Mouse (Mus musculus) left cerebral cortex, postnatal 14 days (tissue): ENCODE measurements around the gene Bhmt2. TPM values are rescaled to one million over a fixed set of nuclear protein-coding genes. Genes with fewer than 3 reads are reported as not detected.
A peak's percentile ranks its signal among the peaks of the same experiment; 100 is the strongest.

ENCODE experiments used
- DNase-seq, 2 experiments: peaks; one replicate each; pipeline ENCODE4 v3.0.0; 2021 to 2022; ENCODE audit warnings: low spot score in 2 of 2, mixed read lengths in 1 of 2
- intact Hi-C: fragments of 180-260 bp; cut with DNase I; formaldehyde crosslinking; loops from one replicate; pipeline ENCODE4 v1.15.1; 2025
- total RNA-seq, 2 experiments: library from RNA; stranded (reverse); gene quantifications; 2 replicates each; pipeline ENCODE4 v1.2.3; 2021

Gene Bhmt2
- total RNA-seq, 2 experiments from 2014 or later = 0.38 to 0.64 TPM

DNA sequence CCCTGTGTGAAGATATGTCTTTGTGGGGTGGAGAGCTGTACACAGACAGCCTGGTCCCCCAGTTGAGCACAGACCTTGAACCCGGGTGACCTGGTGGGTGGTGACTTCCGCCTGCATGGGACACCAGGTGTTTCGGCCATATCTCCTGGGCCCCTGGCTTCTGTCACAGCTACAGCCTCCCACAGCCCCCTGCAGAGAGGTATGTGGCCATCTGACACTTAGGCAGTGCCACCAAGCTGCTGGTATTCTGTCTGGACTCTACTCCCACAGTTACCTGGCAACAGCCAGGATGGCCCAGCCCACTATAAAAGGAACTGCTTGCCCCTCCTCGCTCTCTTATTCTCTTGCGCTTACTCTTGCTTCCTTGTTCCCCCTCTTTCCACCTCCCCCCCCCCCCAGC lies 16.2 kb downstream of the Bhmt2 start:
- intact Hi-C loops = no loop called here
- DNase-seq = no peak

DNA sequence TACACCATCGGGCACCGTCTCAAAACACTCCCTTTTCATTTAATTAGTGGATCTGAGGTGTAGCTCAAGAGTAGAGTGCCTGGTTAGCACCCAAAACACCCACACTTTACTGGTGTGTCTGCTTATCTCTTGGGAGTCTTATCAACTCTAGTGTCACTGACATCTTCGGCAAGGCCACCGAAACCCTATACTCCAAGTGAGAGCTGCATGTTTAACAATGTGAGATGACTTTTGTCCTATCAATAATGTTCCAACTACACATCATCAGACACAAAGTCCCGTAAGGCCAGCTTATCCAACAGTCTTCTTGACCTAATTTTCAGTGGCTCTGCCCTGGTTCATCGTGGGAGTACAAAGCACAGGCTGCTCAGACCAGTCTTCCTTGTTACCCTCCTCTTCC lies 20.7 kb downstream of the Bhmt2 start:
- intact Hi-C loops = no loop called here
- DNase-seq = no peak

DNA sequence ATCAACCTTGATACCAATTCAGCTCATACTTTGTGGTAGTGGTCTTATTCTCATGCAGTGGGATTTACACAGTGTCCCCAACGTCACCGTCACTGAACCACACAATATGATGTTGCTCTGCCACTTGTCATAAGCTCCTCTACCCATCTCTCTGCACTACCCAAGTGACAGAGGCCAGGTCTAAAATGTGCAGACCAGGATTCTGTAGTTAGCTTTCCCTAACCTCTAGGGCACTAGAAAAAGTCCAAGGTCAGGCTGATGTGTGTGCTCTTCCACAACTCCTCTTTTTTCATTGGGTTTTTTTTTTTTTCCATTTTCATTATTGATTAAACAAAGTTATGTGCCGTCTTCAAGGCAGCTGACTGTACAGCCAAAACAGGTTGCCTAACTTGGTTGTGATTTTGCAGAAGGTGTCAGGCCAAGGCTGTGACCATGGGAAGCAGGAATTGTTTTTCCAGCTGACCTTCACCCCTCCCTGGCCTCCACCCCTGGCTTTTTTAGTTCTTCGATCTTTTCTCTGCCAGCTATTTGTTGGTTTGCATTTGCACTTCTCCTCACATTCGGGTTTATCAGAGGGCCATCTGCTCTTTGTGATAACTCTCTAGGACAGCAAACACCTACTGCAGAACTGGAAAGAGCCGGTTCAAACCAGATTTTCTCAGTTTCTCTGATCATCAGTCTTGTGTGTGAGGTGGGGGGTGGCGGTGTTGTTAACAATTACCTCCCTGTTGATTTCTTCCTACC lies 25.5 kb downstream of the Bhmt2 start:
- intact Hi-C loops = no loop called here
- DNase-seq = no peak

DNA sequence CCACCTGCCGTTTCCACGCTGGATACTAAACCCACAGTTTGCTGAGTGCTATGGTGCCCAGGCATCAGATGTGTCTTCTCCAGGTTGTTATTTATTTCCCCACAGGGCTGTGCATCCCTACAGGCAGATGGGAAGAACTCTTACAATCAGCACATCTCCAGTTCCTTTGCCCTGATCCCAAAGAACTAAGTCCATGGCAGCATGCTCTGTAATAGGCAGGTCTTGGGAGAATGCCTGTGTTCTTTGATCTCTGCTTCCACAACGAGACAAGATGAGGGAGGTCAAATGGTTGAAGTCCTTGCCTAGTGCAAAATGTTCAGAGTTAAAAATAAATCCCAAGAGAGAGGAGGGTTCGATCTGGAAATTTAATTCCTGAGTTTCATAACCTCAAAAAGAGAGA lies 34.5 kb downstream of the Bhmt2 start:
- intact Hi-C loops = no loop called here
- no peak for DNase-seq

DNA sequence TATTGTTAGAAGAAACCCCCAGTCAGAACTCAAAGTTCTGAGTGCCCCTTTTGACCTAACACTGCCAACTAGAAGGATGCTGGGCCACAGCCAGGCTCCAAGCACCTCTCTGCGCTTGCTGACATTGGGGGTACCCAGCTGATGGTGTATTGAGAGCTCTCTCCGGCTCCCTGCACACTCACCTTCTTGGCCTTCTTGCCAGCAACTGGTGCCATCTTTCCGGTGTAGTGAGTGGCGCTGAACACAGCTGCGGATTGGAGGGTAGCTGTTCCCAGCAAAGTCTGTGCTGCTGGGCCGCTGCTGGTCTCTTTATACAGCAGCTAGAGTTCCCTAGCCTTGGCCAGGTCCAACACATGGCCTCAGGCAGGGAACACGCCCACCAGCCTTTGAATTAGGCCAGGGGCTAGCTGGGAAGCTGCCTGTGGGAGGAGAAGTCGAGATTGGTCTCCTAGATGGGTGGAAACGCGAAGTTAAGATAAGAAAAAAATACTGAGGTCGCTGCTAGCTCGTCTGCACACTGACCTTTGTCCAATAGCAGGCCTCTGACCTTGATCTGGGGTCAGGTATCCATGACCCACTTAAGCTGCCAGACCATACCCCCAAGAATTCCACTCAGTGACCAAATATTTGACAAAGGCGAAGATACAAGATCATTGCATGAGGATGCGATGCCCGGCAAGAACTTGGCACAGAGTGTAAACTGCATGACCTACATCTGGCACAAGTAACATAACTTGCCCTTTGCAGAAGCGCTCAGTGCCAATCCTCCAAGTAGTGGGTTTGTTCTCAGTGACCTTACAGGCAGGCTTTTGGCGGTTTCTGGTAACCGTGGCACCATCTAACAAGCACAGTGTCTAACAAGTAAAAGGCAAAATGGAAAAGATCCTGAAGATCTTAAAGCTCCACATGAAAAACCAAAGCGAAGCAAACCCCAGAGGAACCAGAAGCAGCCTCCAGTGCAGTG lies 36.5 kb downstream of the Bhmt2 start, which contains the start of gene Bhmt:
Gene Bhmt (minus strand): TSS at position 680 of the 964 bp plus-strand sequence.
- intact Hi-C loops = no loop called here
- DNase-seq = no peak

DNA sequence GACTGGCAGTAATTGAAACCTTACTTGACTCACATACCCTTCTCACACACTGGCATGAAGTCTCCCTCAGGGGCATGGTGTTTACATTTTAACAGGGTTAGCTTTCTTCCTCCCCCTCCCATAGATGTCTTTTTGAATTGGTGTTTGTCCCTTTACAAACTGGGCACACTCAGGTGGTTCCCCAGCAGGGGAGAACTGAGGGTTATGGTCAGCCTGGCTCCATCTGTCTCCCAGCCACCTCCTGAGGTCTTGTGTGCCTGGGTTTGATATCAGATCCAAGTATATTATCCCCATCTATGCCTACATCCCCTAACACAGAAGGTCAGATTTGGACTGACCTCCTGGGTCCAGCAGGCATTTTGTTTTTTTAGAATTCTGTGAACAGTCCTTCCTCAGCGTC lies 37.5 kb downstream of the Bhmt2 start:
- DNase-seq = no peak
- intact Hi-C loops = no loop called here

DNA sequence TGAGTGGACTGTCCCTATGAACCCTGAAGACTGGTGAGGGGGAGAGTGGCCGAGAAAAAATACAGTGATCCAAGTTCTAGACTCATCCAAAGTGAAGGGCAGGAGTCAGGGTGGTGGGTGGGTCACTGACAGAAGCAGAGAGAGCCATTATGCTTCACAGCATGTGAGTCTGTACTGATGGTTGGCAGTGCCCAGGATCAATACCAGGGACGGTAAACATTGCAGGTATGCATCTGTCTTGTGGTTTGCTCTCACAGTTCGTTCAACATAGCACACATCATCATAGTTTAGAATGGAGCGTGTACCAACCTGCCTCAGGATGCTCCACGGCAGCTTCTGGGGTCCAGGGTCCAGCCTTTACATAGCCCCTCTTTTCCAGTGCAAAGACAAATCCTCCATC lies 41.2 kb downstream of the Bhmt2 start:
- intact Hi-C loops = no loop called here
- no peak for DNase-seq

DNA sequence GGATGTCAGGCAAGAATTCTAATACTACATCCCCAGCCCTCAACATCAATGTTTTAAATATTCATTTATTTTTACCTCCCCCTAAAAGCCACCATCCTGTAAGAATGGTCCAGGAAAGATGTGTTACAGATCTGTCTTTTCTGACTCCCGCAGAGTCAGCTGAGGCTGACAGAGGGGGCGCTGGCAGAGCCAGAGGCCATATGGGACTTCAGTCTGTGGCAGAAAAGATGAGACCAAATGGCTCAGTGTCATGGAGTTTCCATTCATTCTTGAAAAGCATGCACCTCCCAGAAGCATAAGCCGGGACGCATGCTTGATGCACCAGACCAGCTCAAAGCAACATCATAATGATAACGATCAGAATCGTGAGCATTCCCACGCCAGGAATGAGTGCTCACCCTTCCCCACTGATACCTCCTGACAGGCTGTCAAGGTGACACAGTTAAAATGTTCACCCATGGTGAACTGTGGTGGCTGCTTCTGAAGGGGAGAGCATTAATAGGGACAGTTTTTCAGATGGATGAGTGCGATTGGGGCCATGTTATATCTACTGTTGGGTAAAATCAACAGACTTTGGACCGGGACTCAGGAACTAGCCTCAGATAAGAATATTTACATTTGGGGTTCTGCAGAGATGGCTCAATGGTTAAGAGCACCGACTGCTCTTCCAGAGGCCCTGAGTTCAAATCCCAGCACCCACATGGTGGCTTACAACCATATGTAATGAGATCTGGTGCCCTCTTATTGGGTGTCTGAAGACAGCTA lies 43.0 kb downstream of the Bhmt2 start:
- intact Hi-C loops = no loop called here

DNA sequence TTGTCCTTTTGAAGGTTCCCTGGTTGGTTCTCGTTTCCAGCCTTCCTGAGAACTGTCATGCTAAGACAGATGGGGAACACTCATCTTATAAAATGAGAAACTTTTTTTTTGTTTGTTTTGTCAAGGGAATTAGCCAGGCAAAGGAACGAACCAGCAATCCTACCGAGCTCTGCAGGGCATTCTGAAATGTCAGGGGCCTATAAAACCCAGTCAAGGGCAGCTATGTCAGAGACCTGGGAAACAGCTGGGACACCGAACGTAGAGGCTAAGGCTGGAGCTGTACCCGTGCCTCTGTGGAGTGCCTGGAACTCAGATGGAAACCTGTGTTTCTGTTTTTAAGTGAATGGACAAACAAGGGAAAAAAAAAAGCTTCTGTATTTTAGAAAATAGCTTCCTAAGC lies 45.2 kb downstream of the Bhmt2 start:
- DNase-seq = no peak
- intact Hi-C loops = no loop called here

More for the DNA sequence above, 43.0 kb downstream of the Bhmt2 start:
- DNase-seq = no peak

DNA sequence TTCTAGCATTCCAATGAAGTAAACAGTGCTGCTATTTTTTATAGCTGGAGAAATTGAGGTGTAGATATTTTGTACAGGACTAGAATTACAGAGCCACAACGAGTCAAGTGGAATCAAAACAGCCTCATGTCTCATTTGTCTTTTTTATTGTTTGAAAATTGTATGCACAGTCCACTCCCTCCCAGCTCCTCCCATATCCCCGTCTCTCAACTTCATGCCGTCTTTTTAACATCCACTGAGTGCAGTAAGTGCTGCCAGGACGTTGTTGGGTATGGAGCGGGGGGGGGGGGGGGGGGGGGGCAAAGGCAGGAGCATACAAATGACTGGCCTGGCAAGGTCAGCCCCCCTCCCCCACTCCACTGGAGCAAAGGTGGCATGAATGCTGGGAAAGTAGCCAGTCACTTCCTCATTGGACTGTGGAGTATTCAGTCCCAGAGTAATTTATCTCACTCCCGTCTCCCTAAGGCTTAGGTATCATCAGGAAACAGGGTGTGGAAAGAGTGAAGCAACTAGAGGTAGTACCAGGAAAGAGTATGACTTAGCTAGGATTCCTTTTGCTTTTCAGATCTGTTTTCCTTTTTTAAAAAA lies 59.6 kb downstream of the Bhmt2 start:
- DNase-seq = no peak
- intact Hi-C loops = loop anchor here (2.0 to 5.0 kb wide), 4 partner anchors 104 to 862 kb away; partner anchors contain the start of gene Jmy

DNA sequence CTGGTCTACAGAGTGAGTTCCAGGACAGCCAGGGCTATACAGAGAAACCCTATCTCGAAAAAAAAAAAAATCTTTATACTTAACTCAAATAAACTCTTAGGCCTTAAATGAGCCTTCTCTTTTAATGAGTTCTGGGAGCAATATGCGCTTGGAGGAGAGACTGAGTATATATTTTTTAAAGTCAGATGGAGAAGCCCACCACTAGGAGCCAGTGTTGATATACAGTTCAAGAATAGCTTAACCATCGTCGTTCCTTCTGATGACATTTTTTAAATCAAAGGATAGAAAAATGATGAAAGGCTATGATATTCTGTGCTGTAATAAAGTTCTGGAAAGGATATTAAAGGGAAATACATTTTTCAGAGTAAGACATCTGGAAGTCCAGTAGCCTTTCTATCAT lies 60.3 kb downstream of the Bhmt2 start:
- intact Hi-C loops = loop anchor here (2.0 to 5.0 kb wide), 4 partner anchors 105 to 861 kb away; partner anchors contain the start of gene Jmy
- peak; percentile 8 to 36 for DNase-seq

DNA sequence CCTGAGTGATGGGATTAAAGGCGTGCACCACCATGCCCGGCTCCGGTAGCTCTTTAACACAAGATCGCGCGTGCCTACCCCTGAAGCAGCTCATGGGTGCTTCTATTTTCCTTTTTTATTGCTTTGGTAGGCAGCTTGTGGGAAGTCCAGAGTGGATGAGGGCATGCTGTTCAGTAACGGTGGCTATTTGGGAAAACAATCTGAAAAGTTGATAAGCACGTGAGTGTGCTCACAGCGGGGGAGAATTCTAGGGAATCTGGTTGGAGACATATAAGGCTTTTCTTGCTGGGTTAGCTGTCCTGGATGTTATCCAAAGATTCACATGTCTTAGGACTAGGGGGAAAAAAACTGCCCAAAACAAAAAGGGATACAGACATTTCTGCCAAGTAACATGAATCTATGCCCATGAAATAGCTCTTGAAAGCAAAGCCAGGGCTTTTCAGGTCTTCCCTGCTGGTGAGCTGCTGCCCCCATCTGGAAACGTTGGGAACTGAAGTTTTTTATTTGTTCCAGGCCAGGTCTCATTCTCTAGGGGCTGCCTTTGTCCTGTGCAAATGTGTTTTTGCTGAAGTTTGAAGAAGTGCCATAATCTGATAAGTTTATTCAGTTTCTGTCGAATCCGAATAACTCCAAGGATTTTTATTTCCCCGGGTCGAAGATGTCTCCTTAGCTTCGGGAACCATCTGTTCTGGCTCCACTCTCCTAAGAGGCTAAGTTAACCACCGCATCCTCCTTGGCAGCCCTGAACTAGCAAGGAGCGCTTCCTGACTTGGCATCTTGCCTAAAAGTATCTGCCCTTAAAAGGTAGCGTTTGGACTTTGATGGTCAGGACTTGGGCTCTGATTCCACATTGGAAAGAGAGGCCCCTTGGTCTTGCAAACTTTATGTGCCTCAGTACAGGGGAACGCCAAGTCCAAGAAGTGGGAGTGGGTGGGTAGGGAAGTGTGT lies 61.2 kb downstream of the Bhmt2 start:
- intact Hi-C loops = loop anchor here (5.0 kb wide), 3 partner anchors 116 to 861 kb away; partner anchors contain the start of gene Jmy
- DNase-seq = peak; percentile 80 to 88

DNA sequence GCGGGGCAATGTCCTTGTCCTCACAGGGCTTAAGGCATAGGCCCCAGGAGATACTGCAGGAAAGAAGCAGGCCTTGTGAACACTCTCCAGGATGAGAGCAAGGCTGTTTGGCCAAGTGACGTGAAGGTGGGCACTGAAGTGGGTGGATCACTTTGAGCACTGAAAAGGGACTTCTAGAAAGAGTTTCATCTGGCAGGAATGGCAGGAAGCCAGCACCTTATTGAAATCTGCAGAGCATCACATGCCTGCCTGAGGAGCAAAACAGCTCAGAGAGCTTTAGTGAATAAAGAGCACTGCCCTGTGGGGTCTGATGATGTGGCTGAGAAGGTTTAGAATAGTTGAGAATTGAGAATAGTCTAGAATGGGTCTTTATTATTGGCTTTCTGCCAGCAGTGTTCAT lies 65.6 kb downstream of the Bhmt2 start:
- DNase-seq = peak; percentile 17 to 26

DNA sequence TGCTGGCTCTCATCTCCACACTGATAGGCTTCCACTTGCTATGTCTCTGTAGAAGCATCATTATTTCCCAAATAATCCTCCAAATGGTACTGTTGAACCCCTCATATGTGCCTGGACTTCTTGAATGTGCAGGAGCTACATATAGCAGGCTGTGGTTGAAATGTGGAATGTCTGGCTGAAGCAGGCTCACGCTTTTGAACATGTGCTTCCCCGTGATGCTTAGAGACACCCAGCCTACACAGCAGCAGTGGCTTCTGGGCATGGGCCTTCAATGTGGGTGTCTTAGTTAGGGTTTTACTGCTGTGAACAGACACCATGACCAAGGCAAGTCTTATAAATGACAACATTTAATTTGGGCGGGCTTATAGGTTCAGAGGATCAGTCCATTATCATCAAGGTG lies 66.4 kb downstream of the Bhmt2 start:
- intact Hi-C loops = loop anchor here (10.0 kb wide), 1 partner anchor 303 kb away; no protein-coding TSS in a partner anchor
- peak; percentile 14 to 67 for DNase-seq

More for the DNA sequence above, 65.6 kb downstream of the Bhmt2 start:
- intact Hi-C loops = loop anchor here (10.0 kb wide), 1 partner anchor 304 kb away; no protein-coding TSS in a partner anchor

DNA sequence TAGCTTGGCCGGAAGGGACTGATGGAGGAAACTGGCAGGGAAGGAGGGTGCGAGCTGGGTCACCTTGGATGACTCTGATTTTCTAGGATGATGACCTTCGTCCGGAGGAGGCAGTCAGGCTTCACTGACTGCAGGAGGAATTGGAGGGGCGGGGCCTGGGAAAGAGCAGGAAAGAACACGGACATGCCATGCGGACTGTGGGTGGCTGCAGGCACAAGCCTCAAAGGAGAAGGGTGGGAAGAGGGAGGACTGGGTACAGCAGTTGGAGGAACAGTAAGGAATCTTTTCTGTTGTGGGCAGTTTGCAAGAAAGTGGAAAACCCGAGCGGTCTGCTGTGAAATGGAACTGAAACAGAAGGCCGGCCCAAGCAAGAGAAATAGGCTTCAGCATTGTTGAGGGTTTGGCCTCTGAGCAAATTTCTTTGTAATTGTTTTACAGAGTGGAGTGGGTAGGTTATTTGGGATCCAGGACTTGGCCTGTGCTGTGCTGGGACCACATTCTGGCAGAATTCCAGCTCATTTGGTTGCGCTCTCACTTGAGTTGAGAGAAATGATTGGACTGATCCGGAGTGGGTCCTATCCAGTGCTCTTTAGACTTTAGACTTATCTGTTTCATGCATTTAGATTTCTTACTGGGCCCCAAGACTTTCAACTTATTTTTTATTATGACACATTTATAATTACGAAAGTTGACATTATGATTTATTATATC lies 67.1 kb downstream of the Bhmt2 start:
- DNase-seq = peak; percentile 17 to 25
- intact Hi-C loops = loop anchor here (10.0 kb wide), 1 partner anchor 302 kb away; no protein-coding TSS in a partner anchor
